Mouse (Mus musculus) myocyte (in vitro differentiated cells): ENCODE measurements around the gene Clstn2. TPM values are rescaled to one million over a fixed set of nuclear protein-coding genes. Genes with fewer than 3 reads are reported as not detected.

ENCODE experiments used
- H3K27me3 ChIP-seq: one replicate; pipeline ENCODE4 v1.6.1; 2011; ENCODE audit not compliant: control insufficient read depth, insufficient read depth, insufficient read length
- H3K36me3 ChIP-seq: one replicate; pipeline ENCODE4 v1.6.1; 2011; ENCODE audit not compliant: control insufficient read depth, insufficient read depth
- H3K4me2 ChIP-seq: one replicate; pipeline ENCODE4 v1.6.1; 2011; ENCODE audit warnings: low read depth, control low read depth
- H3K4me3 ChIP-seq: one replicate; pipeline ENCODE4 v1.5.1; 2011; ENCODE audit warnings: mild to moderate bottlenecking, control low read depth, moderate library complexity
- H3K79me2 ChIP-seq: one replicate; pipeline ENCODE4 v1.6.1; 2011; ENCODE audit not compliant: control insufficient read depth, insufficient read depth
- H3ac ChIP-seq: one replicate; pipeline ENCODE4 v1.6.1; 2011; ENCODE audit not compliant: control insufficient read depth, insufficient read length
- CEBPB ChIP-seq: IDR thresholded peaks from 2 replicates; pipeline ENCODE4 v1.6.1; 2011; ENCODE audit warnings: mild to moderate bottlenecking, moderate library complexity; ENCODE audit not compliant: poor library complexity, insufficient read depth, severe bottlenecking
- E2F4 ChIP-seq: IDR thresholded peaks from one replicate; pipeline ENCODE4 v1.6.1; 2011; ENCODE audit warnings: mild to moderate bottlenecking, control low read depth, moderate library complexity; ENCODE audit not compliant: insufficient read depth
- MAX ChIP-seq: IDR thresholded peaks from one replicate; pipeline ENCODE4 v1.6.1; 2011; ENCODE audit warnings: low read depth, mild to moderate bottlenecking, control low read depth
- MYOD1 ChIP-seq, 3 experiments: IDR thresholded peaks; one replicate each; pipeline ENCODE4 v1.6.1; 2011; ENCODE audit warnings: control low read depth in 2 of 3, low read depth in 2 of 3, mild to moderate bottlenecking in 2 of 3, moderate library complexity in 1 of 3; ENCODE audit not compliant: insufficient read length in 2 of 3, control insufficient read depth in 1 of 3
- MYOG ChIP-seq, 3 experiments: IDR thresholded peaks; one replicate each; pipeline ENCODE4 v1.6.1; 2011; ENCODE audit warnings: control low read depth in 2 of 3, low read depth in 2 of 3, mild to moderate bottlenecking in 2 of 3; ENCODE audit not compliant: insufficient read length in 2 of 3, control insufficient read depth in 1 of 3, insufficient read depth in 1 of 3
- POLR2A ChIP-seq: IDR thresholded peaks from one replicate; pipeline ENCODE4 v1.6.1; 2011; ENCODE audit warnings: low read depth, mild to moderate bottlenecking, control low read depth, moderate library complexity; ENCODE audit not compliant: insufficient read length
- POLR2AphosphoS2 ChIP-seq: IDR thresholded peaks from one replicate; pipeline ENCODE4 v1.6.1; 2011; ENCODE audit warnings: low read depth, control low read depth; ENCODE audit not compliant: insufficient read length
- REST ChIP-seq: IDR thresholded peaks from one replicate; pipeline ENCODE4 v1.6.1; 2011; ENCODE audit warnings: mild to moderate bottlenecking, control low read depth, moderate library complexity; ENCODE audit not compliant: insufficient read depth, insufficient read length
- SRF ChIP-seq: IDR thresholded peaks from one replicate; pipeline ENCODE4 v1.6.1; 2011; ENCODE audit warnings: low read depth; ENCODE audit not compliant: control insufficient read depth, insufficient read length
- TCF12 ChIP-seq: IDR thresholded peaks from one replicate; pipeline ENCODE4 v1.6.1; 2011; ENCODE audit warnings: mild to moderate bottlenecking, control low read depth; ENCODE audit not compliant: poor library complexity, insufficient read depth, severe bottlenecking
- TCF3 ChIP-seq: IDR thresholded peaks from one replicate; pipeline ENCODE4 v1.6.1; 2011; ENCODE audit warnings: low read depth, control low read depth; ENCODE audit not compliant: insufficient read length
- USF1 ChIP-seq: IDR thresholded peaks from one replicate; pipeline ENCODE4 v1.6.1; 2011; ENCODE audit warnings: low read depth, mild to moderate bottlenecking, control low read depth, moderate library complexity
- polyA plus RNA-seq: library from polyadenylated mRNA; unstranded; fragments of >200 nt; fragmentation: generic; extraction: Trizol; gene quantifications from one replicate; pipeline ENCODE4 v1.2.1, GENCODE M21; 2012; ENCODE audit warnings: missing spikeins

Gene Clstn2
- polyA plus RNA-seq, 1 experiment, result 0.02 TPM

- no peak overlapping the region for H3K4me2 ChIP-seq
- no peak overlapping the region for H3K4me3 ChIP-seq
- TF ChIP-seq MYOD1 (IDR thresholded peaks at IDR 0.05; ENCODE audit: control insufficient read depth in 1 of 3, insufficient read length in 2 of 3, low read depth in 2 of 3), result no peak
- no peak for TF ChIP-seq POLR2AphosphoS2
- no peak for TF ChIP-seq E2F4
- no peak for TF ChIP-seq MYOG (IDR thresholded peaks at IDR 0.05; ENCODE audit: control insufficient read depth in 1 of 3, insufficient read depth in 1 of 3, insufficient read length in 2 of 3, low read depth in 2 of 3)
- TF ChIP-seq MAX, result no peak
- TF ChIP-seq TCF3, result no peak
- no peak for TF ChIP-seq REST
- TF ChIP-seq CEBPB, result no peak
- no peak for TF ChIP-seq POLR2A
- TF ChIP-seq TCF12, result no peak
- TF ChIP-seq SRF, result no peak
- no peak for TF ChIP-seq USF1
- no peak overlapping the region for H3ac ChIP-seq
- H3K27me3 ChIP-seq, result no peaks in the 10 kb centered on the region
- no peaks in the 10 kb centered on the region for H3K36me3 ChIP-seq
- no peaks in the 10 kb centered on the region for H3K79me2 ChIP-seq
Observed at GRCm38 (mm10) chr9:97816143-97816805, 216.7 kb downstream of the Clstn2 start.

- Histone ChIP-seq H3K36me3 (no peaks in the 10 kb centered on the region), H3K4me3 (no peak overlapping the region), H3ac (no peak overlapping the region), H3K27me3 (no peaks in the 10 kb centered on the region), H3K4me2 (no peak overlapping the region), H3K79me2 (no peaks in the 10 kb centered on the region)
- TF ChIP-seq TCF12, result no peak
- no peak for TF ChIP-seq MYOD1 (IDR thresholded peaks at IDR 0.05; ENCODE audit: control insufficient read depth in 1 of 3, insufficient read length in 2 of 3, low read depth in 2 of 3)
- no peak for TF ChIP-seq MYOG (IDR thresholded peaks at IDR 0.05; ENCODE audit: control insufficient read depth in 1 of 3, insufficient read depth in 1 of 3, insufficient read length in 2 of 3, low read depth in 2 of 3)
- TF ChIP-seq MAX, result no peak
- TF ChIP-seq REST, result no peak
- no peak for TF ChIP-seq E2F4
- TF ChIP-seq CEBPB, result no peak
- TF ChIP-seq TCF3, result no peak
- no peak for TF ChIP-seq USF1
- TF ChIP-seq POLR2AphosphoS2, result no peak
- no peak for TF ChIP-seq POLR2A
- TF ChIP-seq SRF, result no peak
Observed at GRCm38 (mm10) chr9:97813157-97813556, 219.8 kb downstream of the Clstn2 start.

- Histone ChIP-seq H3K27me3 (no peaks in the 10 kb centered on the region), H3K36me3 (no peaks in the 10 kb centered on the region), H3K4me2 (no peak overlapping the region), H3K4me3 (no peak overlapping the region), H3ac (no peak overlapping the region), H3K79me2 (no peaks in the 10 kb centered on the region)
- no peak for TF ChIP-seq SRF
- no peak for TF ChIP-seq MYOG (IDR thresholded peaks at IDR 0.05; ENCODE audit: control insufficient read depth in 1 of 3, insufficient read depth in 1 of 3, insufficient read length in 2 of 3, low read depth in 2 of 3)
- no peak for TF ChIP-seq TCF3
- no peak for TF ChIP-seq E2F4
- no peak for TF ChIP-seq REST
- no peak for TF ChIP-seq CEBPB
- no peak for TF ChIP-seq MAX
- TF ChIP-seq TCF12, result no peak
- TF ChIP-seq USF1, result no peak
- TF ChIP-seq MYOD1 (IDR thresholded peaks at IDR 0.05; ENCODE audit: control insufficient read depth in 1 of 3, insufficient read length in 2 of 3, low read depth in 2 of 3), result no peak
- no peak for TF ChIP-seq POLR2A
- TF ChIP-seq POLR2AphosphoS2, result no peak
Observed at GRCm38 (mm10) chr9:97807031-97807430, 225.9 kb downstream of the Clstn2 start.

- H3K27me3 ChIP-seq, result no peaks in the 10 kb centered on the region
- TF ChIP-seq TCF3, result no peak
- no peak for TF ChIP-seq MYOG (IDR thresholded peaks at IDR 0.05; ENCODE audit: control insufficient read depth in 1 of 3, insufficient read depth in 1 of 3, insufficient read length in 2 of 3, low read depth in 2 of 3)
- no peak for TF ChIP-seq CEBPB
- no peak for TF ChIP-seq E2F4
- no peak for TF ChIP-seq TCF12
- TF ChIP-seq POLR2AphosphoS2, result no peak
- TF ChIP-seq MAX, result no peak
- TF ChIP-seq MYOD1 (IDR thresholded peaks at IDR 0.05; ENCODE audit: control insufficient read depth in 1 of 3, insufficient read length in 2 of 3, low read depth in 2 of 3), result no peak
- TF ChIP-seq SRF, result no peak
- TF ChIP-seq REST, result no peak
- no peak for TF ChIP-seq USF1
- H3K79me2 ChIP-seq, result no peaks in the 10 kb centered on the region
- no peaks in the 10 kb centered on the region for H3K36me3 ChIP-seq
- H3K4me2 ChIP-seq, result no peak overlapping the region
- no peak overlapping the region for H3K4me3 ChIP-seq
- no peak overlapping the region for H3ac ChIP-seq
Observed at GRCm38 (mm10) chr9:97793661-97794060, 239.3 kb downstream of the Clstn2 start.
